23 mouse cellular contexts compared by ENCODE assay signal in genomic region chr15:102936279-102936972, GRCm38 (mm10). TPM values are rescaled to one million over a fixed set of nuclear protein-coding genes. Genes with fewer than 3 reads are reported as not detected.
DNase-seq lines count a peak whose midpoint lies in the region; ATAC-seq and TF ChIP-seq lines count a peak whose summit lies in the region.
"Had no signal": no experiment of that assay in that cellular context is flagged by ENCODE, and none has a peak within 500 bp of the region (broad histone marks: within the 10 kb centered on the region; RNA-seq: fewer than 3 reads in every experiment).

TSS of gene Hoxc12 (plus strand) at chr15:102936757.

- H3K9me3 ChIP-seq in megakaryocyte, embryonic 14.5 days, result 0 out of 2 replicates have a peak, but pooled peaks cover 3% of the 10 kb centered on the region
- peaks cover 6% of the 10 kb centered on the region for H3K9me3 ChIP-seq in G1E (replicated peaks)
- H3K9me3 ChIP-seq in limb, embryonic 10.5 days (replicated peaks), result no peaks in the 10 kb centered on the region
- no peaks in the 10 kb centered on the region for H3K9me3 ChIP-seq in neural tube, embryonic 13.5 days
- H3K9me3 ChIP-seq: forebrain, embryonic 15.5 days; liver, embryonic 12.5 days; lung, embryonic 15.5 days; midbrain, embryonic 15.5 days had no signal

- peak within 1 kb of the TSS; percentile 53 for H3K4me3 ChIP-seq in megakaryocyte, embryonic 14.5 days (replicated peaks)
- peak within 1 kb of the TSS; percentile 44; the same call in 1 of the 2 replicates for H3K4me3 ChIP-seq in G1E (ENCODE audit: low read depth, low read length)
- peak within 1 kb of the TSS; percentile 32 for H3K4me3 ChIP-seq in limb, embryonic 10.5 days
- peak within 1 kb of the TSS; percentile 31 for H3K4me3 ChIP-seq in neural tube, embryonic 13.5 days
- H3K4me3 ChIP-seq: erythroblast, embryonic 14.5 days; forebrain, embryonic 15.5 days; left cerebral cortex, adult 2 months; liver, embryonic 12.5 days; lung, embryonic 15.5 days; midbrain, embryonic 15.5 days had no signal

- no peak for TF ChIP-seq CTCF in G1E (IDR thresholded peaks at IDR 0.05; ENCODE audit: low read depth, low read length)

- H3K27me3 ChIP-seq in megakaryocyte, embryonic 14.5 days (replicated peaks), result peaks cover 99% of the 10 kb centered on the region
- H3K27me3 ChIP-seq in G1E (ENCODE audit: insufficient read depth, low read length), result peaks cover 86% of the 10 kb centered on the region
- peaks cover 100% of the 10 kb centered on the region for H3K27me3 ChIP-seq in limb, embryonic 10.5 days (ENCODE audit: low read depth, poor library complexity, severe bottlenecking)
- peaks cover 100% of the 10 kb centered on the region for H3K27me3 ChIP-seq in neural tube, embryonic 13.5 days

- intact Hi-C loops in left cerebral cortex, postnatal 14 days (cut with DNase I), result no loop called here

- H3K9ac ChIP-seq in neural tube, embryonic 13.5 days, result peak within 1 kb of the TSS; percentile 47; the same call in 1 of the 2 replicates
- H3K9ac ChIP-seq: forebrain, embryonic 15.5 days; liver, embryonic 12.5 days; lung, embryonic 15.5 days; midbrain, embryonic 15.5 days had no signal

- H3K4me2 ChIP-seq in neural tube, embryonic 13.5 days, result peak within 1 kb of the TSS; percentile 22; the same call in 1 of the 2 replicates
- H3K4me2 ChIP-seq: forebrain, embryonic 15.5 days; liver, embryonic 12.5 days; lung, embryonic 15.5 days; midbrain, embryonic 15.5 days had no signal

- no peak for ATAC-seq in megakaryocyte, adult 5-6 weeks (ENCODE audit: poor library complexity, severe bottlenecking)
- ATAC-seq in G1E (ENCODE audit: extremely low read depth, insufficient number of reproducible peaks, low FRiP score, poor library complexity, severe bottlenecking), result no peak
- ATAC-seq in neural tube, embryonic 13.5 days (ENCODE audit: low read depth), result no peak
- ATAC-seq: forebrain, embryonic 15.5 days; liver, embryonic 12.5 days; midbrain, embryonic 15.5 days had no signal

- H3K36me3 ChIP-seq in megakaryocyte, embryonic 14.5 days (replicated peaks; ENCODE audit: low read length), result no peaks in the 10 kb centered on the region
- H3K36me3 ChIP-seq in G1E (replicated peaks), result no peaks in the 10 kb centered on the region
- H3K36me3 ChIP-seq in limb, embryonic 10.5 days, result no peaks in the 10 kb centered on the region
- H3K36me3 ChIP-seq in neural tube, embryonic 13.5 days, result no peaks in the 10 kb centered on the region
- H3K36me3 ChIP-seq: forebrain, embryonic 15.5 days; liver, embryonic 12.5 days; lung, embryonic 15.5 days; midbrain, embryonic 15.5 days had no signal

- DNase-seq in G1E (ENCODE audit: low spot score), result no peak
- DNase-seq in limb, embryonic 10.5 days (ENCODE audit: low spot score), result no peak
- no peak for DNase-seq in adrenal gland, adult 2 months
- DNase-seq in left cerebral cortex, adult 8-10 months (ENCODE audit: low spot score in 2 of 2), result no peak
- no peak for DNase-seq in left cerebral cortex, postnatal 14 days (ENCODE audit: low spot score in 2 of 2)
- DNase-seq: cerebellum, postnatal 14 days; retina, postnatal 1 day; right cerebral cortex, postnatal 4 days had no signal

- peak within 1 kb of the TSS; percentile 70 for H3K27ac ChIP-seq in limb, embryonic 10.5 days
- no peak within 1 kb of the TSS; the same call in 1 of the 2 replicates for H3K27ac ChIP-seq in neural tube, embryonic 13.5 days (replicated peaks)
- H3K27ac ChIP-seq: forebrain, embryonic 15.5 days; left cerebral cortex, adult 2 months; liver, embryonic 12.5 days; lung, embryonic 15.5 days; macrophage; midbrain, embryonic 15.5 days had no signal

- 2% methylated on average over 31 of the region's 31 CpGs for WGBS in limb, embryonic 10.5 days
- WGBS in neural tube, embryonic 13.5 days, result 1% methylated on average over 31 of the region's 31 CpGs

- H3K4me1 ChIP-seq in megakaryocyte, embryonic 14.5 days, result peaks cover 6% of the 10 kb centered on the region; the same call in 1 of the 2 replicates
- peaks cover 4% of the 10 kb centered on the region for H3K4me1 ChIP-seq in G1E (ENCODE audit: insufficient read depth, low read depth, low read length)
- peaks cover 42% of the 10 kb centered on the region for H3K4me1 ChIP-seq in limb, embryonic 10.5 days
- H3K4me1 ChIP-seq in neural tube, embryonic 13.5 days (replicated peaks), result peaks cover 9% of the 10 kb centered on the region
- H3K4me1 ChIP-seq: forebrain, embryonic 15.5 days; liver, embryonic 12.5 days had no signal

RNA-seq across cellular contexts. Expression of gene Hoxc12, which starts in this region (rescaled TPM):
- not detected in 2 replicates for polyA plus RNA-seq in megakaryocyte, embryonic 14.5 days (2012; ENCODE audit: insufficient read depth, low replicate concordance)
- not detected in 2 replicates for total RNA-seq in megakaryocyte, adult 5-6 weeks (2015)
- not detected in 2 replicates for total RNA-seq in megakaryocyte, adult 5-6 weeks (2017)
- total RNA-seq in G1E (2014; fragmentation: Nextera tagmentation), result not detected in 2 replicates
- not detected in 2 replicates for total RNA-seq in G1E (2017)
- not detected in 2 replicates for polyA plus RNA-seq in G1E (2012)
- 0.36 TPM in 1 of 2 replicates, not detected in the other for polyA plus RNA-seq in limb, embryonic 10.5 days (2016; fragmentation: Nextera tagmentation; extraction: Ambion mirVana)
- 7.8 and 12.0 TPM in 2 replicates for polyA plus RNA-seq in neural tube, embryonic 13.5 days (2015; fragmentation: Nextera tagmentation; extraction: Ambion mirVana)
- not detected for total RNA-seq in adrenal gland, adult 2 months (2021)
- not detected in 2 replicates for polyA plus RNA-seq in adrenal gland, adult 2 months (2012; rRNA removed)
- total RNA-seq in left cerebral cortex, adult 8-10 months (2022), result not detected
- not detected for total RNA-seq in left cerebral cortex, postnatal 14 days (2021)
- total RNA-seq: hematopoietic stem cell, adult 5-6 weeks; layer of hippocampus, adult 18-20 months; left cerebral cortex, adult 2 months had no signal
- polyA plus RNA-seq: erythroblast, embryonic 14.5 days; forebrain, embryonic 15.5 days; gonadal fat pad, adult 2 months; heart, embryonic 14.5 days; kidney, embryonic 16.5 days; liver, embryonic 12.5 days; lung, embryonic 15.5 days; macrophage; midbrain, embryonic 15.5 days had no signal
